Mouse (Mus musculus): ENCODE measurements around the gene Olfr850.

Gene Olfr850

GRCm38 (mm10) chr9:19478148-19478547 lies at the start of gene Olfr850:
TSS of gene Olfr850 (minus strand) at chr9:19478248.
- no peak for DNase-seq (ENCODE audit: low read depth, low spot score)

- no peak for DNase-seq (ENCODE audit: low read depth, low spot score)
Observed at GRCm38 (mm10) chr9:19492995-19493394, 14.9 kb upstream of the Olfr850 start, which contains the start of gene Olfr851. TSS of gene Olfr851 (plus strand) at chr9:19493295.

DNA sequence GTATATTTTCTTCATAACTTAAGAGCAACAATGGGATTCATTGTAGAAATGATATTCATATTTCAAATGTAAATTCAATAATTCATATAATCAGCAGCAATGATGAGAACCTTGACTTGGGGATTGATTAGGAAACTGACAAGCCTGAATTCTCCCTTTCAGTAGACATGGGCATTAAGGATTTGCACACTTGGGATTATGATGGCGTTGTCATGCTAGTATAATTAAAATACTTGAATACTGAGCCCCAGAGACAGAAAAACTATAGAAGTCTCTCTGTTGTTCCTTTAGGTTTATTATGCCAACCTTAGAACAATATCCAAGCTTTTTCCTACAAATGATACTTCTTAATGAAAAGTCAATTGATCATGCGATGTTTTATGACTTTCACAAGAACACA lies 38.1 kb downstream of the Olfr850 start, which contains the start of gene Olfr849:
TSS of gene Olfr849 (plus strand) at position 301 of the 400 bp plus-strand sequence.
- DNase-seq (ENCODE audit: low read depth, low spot score) = no peak
